Mouse (Mus musculus): ENCODE measurements around the gene Stoml2.

The Stoml2 gene

GRCm38 (mm10) chr4:43020876-43021275, 10.6 kb downstream of the Stoml2 start:
- H3K4me1 ChIP-seq (replicated peaks; ENCODE audit: low read depth, low read length): peaks cover 58% of the 10 kb centered on the region
- TF ChIP-seq POU5F1 (IDR thresholded peaks at IDR 0.05; ENCODE audit: borderline replicate concordance, low read length) (no peak), CTCF (conservative IDR thresholded peaks at IDR 0.05; ENCODE audit: low read length) (peak; percentile 11; the same call in 1 of the 2 replicates)
- H3K4me3 ChIP-seq (replicated peaks; ENCODE audit: low read length): peak overlapping the region; percentile 53
- no peaks in the 10 kb centered on the region for H3K9me3 ChIP-seq (ENCODE audit: low read length)
- peaks cover 84% of the 10 kb centered on the region for H3K36me3 ChIP-seq (ENCODE audit: insufficient read depth, low read length)
- no peaks in the 10 kb centered on the region for H3K27me3 ChIP-seq (ENCODE audit: insufficient read depth, low read length)

GRCm38 (mm10) chr4:43019641-43020465, 11.7 kb downstream of the Stoml2 start:
- peak overlapping the region; percentile 27 for H3K4me3 ChIP-seq (replicated peaks; ENCODE audit: low read length)
- no peak for TF ChIP-seq NANOG (IDR thresholded peaks at IDR 0.05; ENCODE audit: borderline replicate concordance, low read length)
- TF ChIP-seq POU5F1 (IDR thresholded peaks at IDR 0.05; ENCODE audit: borderline replicate concordance, low read length): no peak
- no peak for TF ChIP-seq CTCF (conservative IDR thresholded peaks at IDR 0.05; ENCODE audit: low read length)
- H3K9me3 ChIP-seq (ENCODE audit: low read length): no peaks in the 10 kb centered on the region
- peaks cover 53% of the 10 kb centered on the region for H3K4me1 ChIP-seq (replicated peaks; ENCODE audit: low read depth, low read length)
- no peaks in the 10 kb centered on the region for H3K27me3 ChIP-seq (ENCODE audit: insufficient read depth, low read length)
- peaks cover 84% of the 10 kb centered on the region for H3K36me3 ChIP-seq (ENCODE audit: insufficient read depth, low read length)

GRCm38 (mm10) chr4:43019176-43019575, 12.3 kb downstream of the Stoml2 start:
- H3K36me3 ChIP-seq (ENCODE audit: insufficient read depth, low read length): peaks cover 77% of the 10 kb centered on the region
- peaks cover 47% of the 10 kb centered on the region for H3K4me1 ChIP-seq (replicated peaks; ENCODE audit: low read depth, low read length)
- TF ChIP-seq NANOG (IDR thresholded peaks at IDR 0.05; ENCODE audit: borderline replicate concordance, low read length) (no peak), CTCF (conservative IDR thresholded peaks at IDR 0.05; ENCODE audit: low read length) (no peak), POU5F1 (IDR thresholded peaks at IDR 0.05; ENCODE audit: borderline replicate concordance, low read length) (no peak)
- H3K27me3 ChIP-seq (ENCODE audit: insufficient read depth, low read length): no peaks in the 10 kb centered on the region
- H3K9me3 ChIP-seq (ENCODE audit: low read length): no peaks in the 10 kb centered on the region
- H3K4me3 ChIP-seq (replicated peaks; ENCODE audit: low read length): peak overlapping the region; percentile 27

- no peaks in the 10 kb centered on the region for H3K27me3 ChIP-seq (ENCODE audit: insufficient read depth, low read length)
- H3K9me3 ChIP-seq (ENCODE audit: low read length): no peaks in the 10 kb centered on the region
- H3K4me3 ChIP-seq (replicated peaks; ENCODE audit: low read length): no peak overlapping the region
- TF ChIP-seq POU5F1 (IDR thresholded peaks at IDR 0.05; ENCODE audit: borderline replicate concordance, low read length): no peak
- no peak for TF ChIP-seq NANOG (IDR thresholded peaks at IDR 0.05; ENCODE audit: borderline replicate concordance, low read length)
- no peak for TF ChIP-seq CTCF (conservative IDR thresholded peaks at IDR 0.05; ENCODE audit: low read length)
- H3K4me1 ChIP-seq (replicated peaks; ENCODE audit: low read depth, low read length): peaks cover 37% of the 10 kb centered on the region
- peaks cover 67% of the 10 kb centered on the region for H3K36me3 ChIP-seq (ENCODE audit: insufficient read depth, low read length)
Observed at GRCm38 (mm10) chr4:43018156-43018555, 13.4 kb downstream of the Stoml2 start.

GRCm38 (mm10) chr4:43012091-43012490, 19.4 kb downstream of the Stoml2 start:
- Histone ChIP-seq H3K4me1 (replicated peaks; ENCODE audit: low read depth, low read length) (peaks cover 34% of the 10 kb centered on the region), H3K9me3 (ENCODE audit: low read length) (no peaks in the 10 kb centered on the region), H3K36me3 (ENCODE audit: insufficient read depth, low read length) (peaks cover 27% of the 10 kb centered on the region), H3K27me3 (ENCODE audit: insufficient read depth, low read length) (no peaks in the 10 kb centered on the region), H3K4me3 (replicated peaks; ENCODE audit: low read length) (no peak overlapping the region)
- TF ChIP-seq CTCF (conservative IDR thresholded peaks at IDR 0.05; ENCODE audit: low read length) (no peak), NANOG (IDR thresholded peaks at IDR 0.05; ENCODE audit: borderline replicate concordance, low read length) (no peak), POU5F1 (IDR thresholded peaks at IDR 0.05; ENCODE audit: borderline replicate concordance, low read length) (no peak)

GRCm38 (mm10) chr4:43010161-43011038, 21.1 kb downstream of the Stoml2 start, which contains the start of gene Fancg:
TSS of gene Fancg (minus strand) at chr4:43010506.
- peaks cover 36% of the 10 kb centered on the region for H3K36me3 ChIP-seq (ENCODE audit: insufficient read depth, low read length)
- no peaks in the 10 kb centered on the region for H3K27me3 ChIP-seq (ENCODE audit: insufficient read depth, low read length)
- peaks cover 38% of the 10 kb centered on the region for H3K4me1 ChIP-seq (replicated peaks; ENCODE audit: low read depth, low read length)
- no peaks in the 10 kb centered on the region for H3K9me3 ChIP-seq (ENCODE audit: low read length)
- H3K4me3 ChIP-seq (replicated peaks; ENCODE audit: low read length): peak within 1 kb of the TSS; percentile 86
- TF ChIP-seq POU5F1 (IDR thresholded peaks at IDR 0.05; ENCODE audit: borderline replicate concordance, low read length): no peak
- no peak for TF ChIP-seq NANOG (IDR thresholded peaks at IDR 0.05; ENCODE audit: borderline replicate concordance, low read length)
- no peak for TF ChIP-seq CTCF (conservative IDR thresholded peaks at IDR 0.05; ENCODE audit: low read length)

- Histone ChIP-seq H3K27me3 (ENCODE audit: insufficient read depth, low read length) (no peaks in the 10 kb centered on the region), H3K9me3 (ENCODE audit: low read length) (no peaks in the 10 kb centered on the region), H3K36me3 (ENCODE audit: insufficient read depth, low read length) (peaks cover 69% of the 10 kb centered on the region), H3K4me3 (replicated peaks; ENCODE audit: low read length) (no peak overlapping the region), H3K4me1 (replicated peaks; ENCODE audit: low read depth, low read length) (peaks cover 53% of the 10 kb centered on the region)
- TF ChIP-seq NANOG (IDR thresholded peaks at IDR 0.05; ENCODE audit: borderline replicate concordance, low read length): no peak
- peak; percentile 88 for TF ChIP-seq CTCF (conservative IDR thresholded peaks at IDR 0.05; ENCODE audit: low read length)
- no peak for TF ChIP-seq POU5F1 (IDR thresholded peaks at IDR 0.05; ENCODE audit: borderline replicate concordance, low read length)
Observed at GRCm38 (mm10) chr4:43005765-43006164, 25.7 kb downstream of the Stoml2 start.

- Histone ChIP-seq H3K36me3 (ENCODE audit: insufficient read depth, low read length) (peaks cover 69% of the 10 kb centered on the region), H3K27me3 (ENCODE audit: insufficient read depth, low read length) (no peaks in the 10 kb centered on the region), H3K9me3 (ENCODE audit: low read length) (no peaks in the 10 kb centered on the region), H3K4me1 (replicated peaks; ENCODE audit: low read depth, low read length) (peaks cover 53% of the 10 kb centered on the region), H3K4me3 (replicated peaks; ENCODE audit: low read length) (no peak overlapping the region)
- TF ChIP-seq NANOG (IDR thresholded peaks at IDR 0.05; ENCODE audit: borderline replicate concordance, low read length) (no peak), POU5F1 (IDR thresholded peaks at IDR 0.05; ENCODE audit: borderline replicate concordance, low read length) (no peak), CTCF (conservative IDR thresholded peaks at IDR 0.05; ENCODE audit: low read length) (no peak)
Observed at GRCm38 (mm10) chr4:43004951-43005350, 26.6 kb downstream of the Stoml2 start.

All from E14TG2a.4 (cell line).